Mouse (Mus musculus): ENCODE results near the gene Pafah1b1.
A peak's percentile ranks its signal among the peaks of the same experiment; 100 is the strongest.

Gene Pafah1b1

DNA sequence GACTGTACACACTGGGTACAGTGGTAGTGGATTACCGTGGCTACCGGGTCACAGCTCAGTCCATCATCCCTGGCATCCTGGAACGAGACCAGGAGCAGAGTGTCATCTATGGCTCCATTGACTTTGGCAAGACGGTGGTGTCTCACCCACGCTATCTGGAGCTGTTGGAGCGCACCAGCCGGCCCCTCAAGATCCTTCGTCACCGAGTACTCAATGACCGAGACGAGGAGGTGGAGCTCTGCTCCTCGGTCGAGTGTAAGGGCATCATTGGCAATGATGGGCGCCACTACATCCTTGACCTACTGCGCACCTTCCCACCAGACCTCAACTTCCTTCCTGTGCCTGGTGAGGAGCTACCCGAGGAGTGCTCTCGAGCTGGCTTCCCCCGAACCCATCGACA is 62.8 kb downstream of the Pafah1b1 start:
- DNase-seq (ENCODE audit: low read depth), result no peak

DNA sequence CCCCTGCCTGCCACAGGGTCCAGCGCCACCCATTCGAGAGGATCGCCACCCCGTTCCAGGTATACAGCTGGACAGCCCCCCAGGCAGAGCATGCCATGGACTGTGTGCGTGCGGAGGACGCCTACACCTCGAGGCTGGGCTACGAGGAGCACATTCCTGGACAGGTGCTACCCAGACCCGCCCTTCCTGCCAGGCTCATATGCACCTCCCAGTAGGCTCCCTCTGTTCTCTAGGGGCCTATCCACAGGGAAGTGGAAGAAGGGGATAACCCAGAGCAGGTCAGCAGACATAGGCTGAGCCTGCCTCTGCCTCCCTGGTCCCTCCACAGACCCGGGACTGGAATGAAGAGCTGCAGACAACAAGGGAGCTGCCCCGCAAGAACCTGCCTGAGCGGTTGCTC is 64.1 kb downstream of the Pafah1b1 start:
- DNase-seq (ENCODE audit: low read depth), result no peak

GRCm38 (mm10) chr11:74655941-74656340 is 68.5 kb downstream of the Pafah1b1 start:
- DNase-seq (ENCODE audit: low read depth), result no peak

DNA sequence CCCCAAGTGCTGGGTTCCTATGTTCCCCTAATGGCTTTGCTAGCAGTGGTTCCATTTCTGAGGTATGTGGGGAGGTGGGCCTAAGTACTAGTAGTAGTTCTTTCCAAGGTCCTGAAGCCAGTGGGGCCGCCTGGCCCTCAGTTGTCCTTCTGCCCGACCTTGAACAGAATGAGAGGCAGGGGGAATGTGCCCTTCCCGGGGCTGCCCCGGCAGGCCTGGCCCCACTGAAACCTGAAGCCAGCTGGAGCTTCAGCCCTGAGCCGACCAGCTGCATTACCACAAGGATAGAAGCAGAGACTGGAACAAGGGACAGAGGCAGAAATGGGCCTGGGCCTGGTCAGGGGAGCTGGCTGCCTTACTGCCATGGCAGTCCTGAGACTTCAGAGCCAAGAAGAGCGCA is 71.1 kb downstream of the Pafah1b1 start:
- DNase-seq (ENCODE audit: low read depth), result no peak

- DNase-seq (ENCODE audit: low read depth), result no peak
These were observed 71.7 kb downstream of the Pafah1b1 start for GRCm38 (mm10) chr11:74652791-74653191.

DNA sequence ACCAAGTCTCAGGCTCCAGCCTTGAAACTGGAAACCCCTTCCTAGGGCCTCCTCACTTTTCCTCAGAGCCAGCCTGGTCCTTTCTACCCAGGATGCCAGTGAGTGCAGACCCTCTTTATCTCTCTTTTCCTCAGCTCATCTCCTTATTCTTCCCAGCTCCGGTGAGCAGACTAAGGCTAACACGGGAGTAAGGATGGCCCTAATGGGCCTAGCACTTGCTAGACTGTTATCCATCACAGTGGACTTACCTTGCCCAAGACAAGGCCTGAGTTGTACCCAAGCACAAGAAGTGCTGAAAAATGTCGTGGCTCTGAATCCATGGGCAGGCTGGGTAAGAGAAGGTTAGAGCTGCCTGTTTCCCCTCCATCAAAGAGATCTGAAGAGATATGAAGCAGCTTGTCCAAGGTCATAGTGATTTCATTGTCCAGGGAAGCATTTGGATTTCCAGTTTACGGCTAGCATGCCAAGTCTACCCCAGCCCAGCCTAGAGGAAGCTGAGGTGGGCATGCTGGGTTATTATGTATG is 73.8 kb downstream of the Pafah1b1 start:
- DNase-seq (ENCODE audit: low read depth), result no peak

DNA sequence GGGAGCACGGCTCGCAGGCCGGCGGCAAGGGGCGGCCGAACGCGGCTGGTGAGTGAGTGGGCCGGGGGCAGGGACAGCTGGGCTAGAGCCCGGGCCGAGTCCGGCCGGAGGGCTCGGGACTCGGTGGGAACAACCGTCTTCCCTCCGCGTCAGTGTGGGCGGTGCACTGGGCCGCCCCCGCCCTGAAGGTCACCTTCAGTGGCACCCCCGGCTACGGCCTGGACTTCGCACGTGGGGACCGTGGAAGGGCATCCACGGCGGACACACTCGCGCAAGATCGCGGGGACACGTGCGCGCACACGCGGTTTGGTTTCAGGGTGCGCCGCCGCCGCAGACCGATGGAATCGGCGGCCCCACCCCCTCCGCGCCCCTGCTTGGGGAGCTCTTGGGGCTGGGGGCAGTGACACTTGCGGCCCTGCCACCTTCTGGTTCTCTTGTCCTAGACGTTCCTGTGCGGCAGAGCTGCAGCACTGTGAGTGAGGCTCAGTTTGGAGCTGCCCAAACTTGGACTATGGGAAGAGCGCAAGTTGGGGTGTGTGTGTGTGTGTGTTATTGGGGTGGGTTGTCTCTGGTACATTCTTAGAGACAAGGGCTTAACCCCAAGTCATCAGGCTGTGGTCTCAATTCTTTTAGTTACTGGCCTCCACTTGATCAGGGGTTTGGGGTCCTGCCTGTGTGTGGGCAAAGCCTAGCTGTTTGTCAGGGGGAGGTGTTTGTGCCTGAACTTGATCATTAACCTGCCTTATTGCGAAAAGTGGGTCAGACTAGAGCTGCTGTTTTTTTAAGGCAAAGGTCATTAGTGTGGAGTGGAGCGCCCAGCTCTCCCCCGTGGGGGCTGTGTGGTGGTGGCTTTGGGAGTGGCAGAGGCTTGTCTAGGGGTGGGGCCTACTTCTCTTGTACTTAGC is 74.6 kb downstream of the Pafah1b1 start:
- peak; percentile 30 for DNase-seq (ENCODE audit: low read depth)

- peak; percentile 89 for DNase-seq (ENCODE audit: low read depth)
These were observed 75.3 kb downstream of the Pafah1b1 start, which contains the start of gene Cluh for GRCm38 (mm10) chr11:74649095-74649646. TSS of gene Cluh (plus strand) at chr11:74649495.

DNA sequence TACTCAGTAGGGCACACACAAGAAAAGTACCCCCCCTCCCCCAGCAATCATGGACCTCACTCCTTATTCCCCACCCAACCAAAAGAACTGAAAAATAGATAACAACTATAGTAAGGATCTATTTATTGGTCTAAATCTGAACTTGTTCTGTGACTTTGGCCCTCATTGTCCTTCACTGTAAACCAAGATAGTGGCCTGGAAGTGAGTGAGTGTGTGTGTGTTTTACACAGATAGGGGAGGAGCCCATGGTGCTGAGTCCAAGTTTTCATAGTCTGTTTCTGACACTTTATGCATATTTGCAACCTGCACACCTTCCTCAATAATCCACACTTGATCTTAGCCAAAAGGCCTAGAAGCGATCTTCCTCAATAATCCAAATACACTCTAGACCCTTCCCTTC is 75.8 kb downstream of the Pafah1b1 start:
- peak; percentile 40 for DNase-seq (ENCODE audit: low read depth)

DNA sequence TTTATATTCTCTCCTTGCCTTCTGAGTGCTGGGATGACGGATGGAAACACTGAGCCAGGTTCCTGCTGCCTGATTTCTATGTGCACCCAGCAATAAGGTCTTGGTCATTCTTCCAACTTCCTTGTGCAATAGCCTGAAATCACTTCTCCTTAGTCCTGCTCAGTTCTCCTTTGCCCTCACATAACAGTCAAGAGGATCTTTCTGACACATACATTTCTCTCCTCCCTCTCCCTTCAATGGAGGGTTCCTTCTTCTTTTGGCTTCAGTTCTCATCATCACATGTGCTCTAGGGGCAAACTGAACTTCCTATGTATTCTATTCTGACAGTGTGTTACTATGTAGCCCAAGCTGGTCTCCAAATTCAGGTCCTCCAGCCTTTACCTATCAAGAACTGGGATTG is 76.5 kb downstream of the Pafah1b1 start:
- DNase-seq (ENCODE audit: low read depth), result no peak

DNA sequence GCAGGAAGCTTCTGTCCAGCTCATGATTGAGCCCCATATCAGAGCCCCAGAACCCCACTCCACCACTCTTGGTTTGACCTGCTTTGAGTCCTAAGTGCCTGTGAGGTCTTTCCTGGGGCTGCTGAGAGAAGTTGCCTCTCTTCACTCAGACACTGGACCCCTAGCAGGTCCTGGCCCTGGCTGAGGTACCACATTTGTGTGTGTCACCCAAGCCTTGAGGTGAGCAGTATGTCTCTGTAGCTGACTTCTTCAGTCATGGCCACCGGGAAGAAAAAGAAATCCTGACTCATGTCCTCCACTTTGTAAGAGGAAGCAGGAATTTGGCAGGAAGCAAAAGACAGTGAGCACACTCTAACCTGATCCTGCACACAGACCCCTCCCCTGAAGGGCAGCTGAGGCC is 84.8 kb downstream of the Pafah1b1 start:
- DNase-seq (ENCODE audit: low read depth), result no peak

GRCm38 (mm10) chr11:74638791-74639411 is 85.6 kb downstream of the Pafah1b1 start:
- DNase-seq (ENCODE audit: low read depth), result no peak

GRCm38 (mm10) chr11:74637971-74638790 is 86.3 kb downstream of the Pafah1b1 start:
- DNase-seq (ENCODE audit: low read depth), result peak; percentile 36

DNA sequence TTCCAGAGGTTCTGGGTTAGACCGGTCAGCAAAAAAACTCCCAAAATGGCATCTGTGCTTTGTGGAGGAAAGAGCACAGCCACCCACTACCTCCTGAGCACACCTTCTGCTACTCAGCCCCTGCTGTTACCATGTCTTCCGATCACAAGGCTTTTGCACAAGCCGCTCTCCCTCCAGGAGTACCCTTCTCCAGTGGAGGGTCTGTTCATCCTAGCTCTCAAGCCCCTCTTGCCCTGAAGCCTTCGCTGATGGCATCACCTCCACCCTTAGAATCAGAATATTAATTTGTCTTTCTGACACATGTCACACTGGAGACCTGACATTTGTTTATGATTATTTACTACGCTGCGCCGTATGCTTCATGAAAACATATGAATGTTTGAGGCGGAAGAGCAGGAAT is 87.0 kb downstream of the Pafah1b1 start:
- no peak for DNase-seq (ENCODE audit: low read depth)

GRCm38 (mm10) chr11:74634490-74635275 is 89.8 kb downstream of the Pafah1b1 start:
- DNase-seq (ENCODE audit: low read depth), result peak; percentile 56

GRCm38 (mm10) chr11:74631880-74632789 is 92.3 kb downstream of the Pafah1b1 start:
- no peak for DNase-seq (ENCODE audit: low read depth)

- DNase-seq (ENCODE audit: low read depth), result no peak
These were observed 97.0 kb downstream of the Pafah1b1 start for GRCm38 (mm10) chr11:74627481-74627880.

GRCm38 (mm10) chr11:74625333-74625732 is 99.1 kb downstream of the Pafah1b1 start:
- no peak for DNase-seq (ENCODE audit: low read depth)

All from c-Kit-positive CD71-positive TER-119-negative erythroid progenitor cells, embryonic 14.5 days (primary cell).